Comparison of ENCODE assay signal across 8 mouse cellular contexts in genomic region chr3:92081285-92081931, GRCm38 (mm10). TPM values are rescaled to one million over a fixed set of nuclear protein-coding genes. Genes with fewer than 3 reads are reported as not detected.
DNase-seq lines count a peak whose midpoint lies in the region; ATAC-seq and TF ChIP-seq lines count a peak whose summit lies in the region.
"Had no signal": no experiment of that assay in that cellular context is flagged by ENCODE, and none has a peak within 500 bp of the region (broad histone marks: within the 10 kb centered on the region; RNA-seq: fewer than 3 reads in every experiment).

No protein-coding gene starts in this region.

- no peaks in the 10 kb centered on the region for H3K9me3 ChIP-seq in intestine, embryonic 16.5 days (ENCODE audit: control insufficient read depth, low read length)
- H3K9me3 ChIP-seq in limb, embryonic 12.5 days, result no peaks in the 10 kb centered on the region
- H3K9me3 ChIP-seq in midbrain, embryonic 11.5 days (ENCODE audit: control insufficient read depth, low read length), result no peaks in the 10 kb centered on the region

- intact Hi-C loops in gastrocnemius, postnatal 14 days (cut with DNase I; ENCODE audit: low total_unique reads), result no loop called here

- 0% methylated on average over 72 of the region's 76 CpGs for WGBS in intestine, embryonic 16.5 days
- under 1% methylated on average over 70 of the region's 76 CpGs for WGBS in limb, embryonic 12.5 days
- WGBS in midbrain, embryonic 11.5 days, result under 1% methylated on average over 66 of the region's 76 CpGs

- peaks cover 18% of the 10 kb centered on the region for H3K27me3 ChIP-seq in intestine, embryonic 16.5 days (replicated peaks; ENCODE audit: control insufficient read depth, insufficient read depth, low read length)
- H3K27me3 ChIP-seq in limb, embryonic 12.5 days, result peaks cover 32% of the 10 kb centered on the region
- H3K27me3 ChIP-seq in midbrain, embryonic 11.5 days (ENCODE audit: control insufficient read depth, insufficient read depth, low read length), result peaks cover 6% of the 10 kb centered on the region; the same call in 1 of the 2 replicates

- peak overlapping the region; percentile 100 for H3K27ac ChIP-seq in cortical plate, adult 2 months (ENCODE audit: insufficient read depth, low read length)
- no peak overlapping the region; the same call in 1 of the 2 replicates for H3K27ac ChIP-seq in intestine, embryonic 16.5 days (ENCODE audit: low read length)
- H3K27ac ChIP-seq in limb, embryonic 12.5 days, result peak overlapping the region; percentile 84
- peak overlapping the region; percentile 65 for H3K27ac ChIP-seq in midbrain, embryonic 11.5 days (ENCODE audit: low read depth, low read length)

- H3K4me1 ChIP-seq in cortical plate, adult 2 months (ENCODE audit: control insufficient read depth, insufficient read depth, low read length), result no peaks in the 10 kb centered on the region
- no peaks in the 10 kb centered on the region for H3K4me1 ChIP-seq in intestine, embryonic 16.5 days (ENCODE audit: control insufficient read depth, insufficient read depth, low read length)
- 0 out of 2 replicates have a peak, but pooled peaks cover 5% of the 10 kb centered on the region for H3K4me1 ChIP-seq in limb, embryonic 12.5 days (replicated peaks)
- H3K4me1 ChIP-seq in midbrain, embryonic 11.5 days (ENCODE audit: control insufficient read depth, insufficient read depth, low read length), result no peaks in the 10 kb centered on the region

- peak overlapping the region; percentile 59 for H3K4me3 ChIP-seq in cortical plate, adult 2 months (ENCODE audit: insufficient read depth, low read length)
- peak overlapping the region; percentile 75 for H3K4me3 ChIP-seq in intestine, embryonic 16.5 days (ENCODE audit: low read length)
- peak overlapping the region; percentile 72 for H3K4me3 ChIP-seq in limb, embryonic 12.5 days (replicated peaks)
- H3K4me3 ChIP-seq in midbrain, embryonic 11.5 days (ENCODE audit: low read depth, low read length), result peak overlapping the region; percentile 75

- peak overlapping the region; percentile 68 for H3K9ac ChIP-seq in intestine, embryonic 16.5 days (ENCODE audit: low read depth, low read length)
- H3K9ac ChIP-seq in limb, embryonic 12.5 days (replicated peaks), result peak overlapping the region; percentile 75
- H3K9ac ChIP-seq in midbrain, embryonic 11.5 days (ENCODE audit: low read length), result peak overlapping the region; percentile 73

- H3K4me2 ChIP-seq in intestine, embryonic 16.5 days (ENCODE audit: low read depth, low read length), result peak overlapping the region; percentile 98
- H3K4me2 ChIP-seq in limb, embryonic 12.5 days, result peak overlapping the region; percentile 79
- H3K4me2 ChIP-seq in midbrain, embryonic 11.5 days, result peak overlapping the region; percentile 89

- no peak for TF ChIP-seq POLR2A in cortical plate, adult 2 months (IDR thresholded peaks at IDR 0.05; ENCODE audit: extremely low read depth, insufficient read depth, low read length)

- TF ChIP-seq CTCF in cortical plate, adult 2 months (IDR thresholded peaks at IDR 0.05; ENCODE audit: extremely low read depth, insufficient read depth, low read length), result no peak

- no peaks in the 10 kb centered on the region for H3K36me3 ChIP-seq in intestine, embryonic 16.5 days (ENCODE audit: control insufficient read depth, insufficient read depth, low read length)
- no peaks in the 10 kb centered on the region for H3K36me3 ChIP-seq in limb, embryonic 12.5 days
- no peaks in the 10 kb centered on the region for H3K36me3 ChIP-seq in midbrain, embryonic 11.5 days (ENCODE audit: control insufficient read depth, insufficient read depth, low read length)

- peak; percentile 57 for DNase-seq in adrenal gland, postnatal 10 days
- peak; percentile 28 for DNase-seq in gastrocnemius, postnatal 14 days
- peak; percentile 95 for DNase-seq in midbrain, embryonic 11.5 days (ENCODE audit: low spot score, missing footprints)
- peak; percentile 75 for DNase-seq in right cerebral cortex, postnatal 4 days

- ATAC-seq in intestine, embryonic 16.5 days, result peak; percentile 84
- ATAC-seq in limb, embryonic 12.5 days (ENCODE audit: insufficient number of reproducible peaks, insufficient read depth, low FRiP score, low TSS enrichment, low read depth), result peak; percentile 78
- ATAC-seq in midbrain, embryonic 11.5 days (ENCODE audit: low FRiP score), result peak; percentile 73

RNA-seq across cellular contexts. Expression of gene Lor, which starts 1.5 kb away (rescaled TPM):
- not detected for total RNA-seq in adrenal gland, postnatal 10 days (2021)
- 4.0 and 4.9 TPM in 2 replicates for polyA plus RNA-seq in cortical plate, adult 2 months (2012; rRNA removed)
- not detected for total RNA-seq in gastrocnemius, postnatal 14 days (2021)
- 0.17 and 0.50 TPM in 2 replicates for polyA plus RNA-seq in intestine, embryonic 16.5 days (2015; fragmentation: Nextera tagmentation; extraction: Ambion mirVana)
- 3.7 and 4.7 TPM in 2 replicates for polyA plus RNA-seq in limb, embryonic 12.5 days (2016; fragmentation: Nextera tagmentation; extraction: Ambion mirVana)
- polyA plus RNA-seq in midbrain, embryonic 11.5 days (2014; fragmentation: Nextera tagmentation; extraction: Ambion mirVana), result 0.70 and 0.76 TPM in 2 replicates
- total RNA-seq: heart, postnatal 14 days had no signal

RNA-seq across cellular contexts. Expression of gene Prr9, which starts 42.3 kb away (rescaled TPM):
- total RNA-seq in adrenal gland, postnatal 10 days (2021), result not detected
- not detected in 2 replicates for polyA plus RNA-seq in cortical plate, adult 2 months (2012; rRNA removed)
- total RNA-seq in gastrocnemius, postnatal 14 days (2021), result not detected
- not detected in 2 replicates for polyA plus RNA-seq in intestine, embryonic 16.5 days (2015; fragmentation: Nextera tagmentation; extraction: Ambion mirVana)
- polyA plus RNA-seq in limb, embryonic 12.5 days (2016; fragmentation: Nextera tagmentation; extraction: Ambion mirVana), result not detected in 2 replicates
- not detected in 2 replicates for polyA plus RNA-seq in midbrain, embryonic 11.5 days (2014; fragmentation: Nextera tagmentation; extraction: Ambion mirVana)
- total RNA-seq: heart, postnatal 14 days had no signal

Comparison
In these comparisons a context has a peak if more than half of its experiments do, and no peak if none do; other contexts are left out.
1. DNase-seq: peak in every context shown above with its lines; median percentile 95 in midbrain, embryonic 11.5 days; 75 in right cerebral cortex, postnatal 4 days; 57 in adrenal gland, postnatal 10 days; 28 in gastrocnemius, postnatal 14 days.